Mouse (Mus musculus) limb, embryonic 14.5 days (tissue): ENCODE measurements around the gene Vps33b. TPM values are rescaled to one million over a fixed set of nuclear protein-coding genes. Genes with fewer than 3 reads are reported as not detected.
"Not testable (repeated sequence)": the region's sequence is repeated elsewhere in the genome, so short reads cannot be mapped to it uniquely, and the experiment has no call there.

ENCODE experiments used
- ATAC-seq: fragments of 200-750 bp; cut with Nextera tagmentation; 2 replicates; pipeline ENCODE4 v1.8.0; 2017; ENCODE audit warnings: low read depth, moderate number of reproducible peaks, moderate TSS enrichment; ENCODE audit not compliant: low FRiP score
- DNase-seq: peaks from one replicate; pipeline ENCODE4 v3.0.0-alpha.2; 2015; ENCODE audit warnings: low spot score
- H3K27ac ChIP-seq: fragments of 300-500 bp; sonication (generic); replicated peaks from 2 replicates; pipeline ENCODE4 v1.5.1; 2014; ENCODE audit warnings: low read depth, mild to moderate bottlenecking, low read length, moderate library complexity, mixed read lengths
- H3K27me3 ChIP-seq: fragments of 300-500 bp; sonication (generic); 2 replicates; pipeline ENCODE4 v1.6.1; 2014; ENCODE audit warnings: low read length, mixed read lengths; ENCODE audit not compliant: control insufficient read depth, insufficient read depth
- H3K36me3 ChIP-seq: fragments of 300-500 bp; sonication (generic); 2 replicates; pipeline ENCODE4 v1.6.1; 2014; ENCODE audit warnings: mild to moderate bottlenecking, low read length, moderate library complexity, mixed read lengths; ENCODE audit not compliant: control insufficient read depth, insufficient read depth
- H3K4me1 ChIP-seq: fragments of 300-500 bp; sonication (generic); 2 replicates; pipeline ENCODE4 v1.6.1; 2014; ENCODE audit warnings: antibody characterized with exemption, low read length, mixed read lengths; ENCODE audit not compliant: control insufficient read depth, insufficient read depth
- H3K4me2 ChIP-seq: fragments of 300-500 bp; sonication (generic); replicated peaks from 2 replicates; pipeline ENCODE4 v1.6.1; 2014; ENCODE audit warnings: low read depth, mild to moderate bottlenecking, low read length, moderate library complexity; ENCODE audit not compliant: severe bottlenecking
- H3K4me3 ChIP-seq: fragments of 300-500 bp; sonication (generic); replicated peaks from 2 replicates; pipeline ENCODE4 v1.5.1; 2014; ENCODE audit warnings: low read length
- H3K9ac ChIP-seq: fragments of 300-500 bp; sonication (generic); 2 replicates; pipeline ENCODE4 v1.6.1; 2014; ENCODE audit warnings: mild to moderate bottlenecking, low read depth, low read length, moderate library complexity; ENCODE audit not compliant: severe bottlenecking
- H3K9me3 ChIP-seq: fragments of 300-500 bp; sonication (generic); 2 replicates; pipeline ENCODE4 v1.6.1; 2016; ENCODE audit warnings: low read length; ENCODE audit not compliant: control insufficient read depth
- POLR2A ChIP-seq: fragments of 200-500 bp; IDR thresholded peaks from 2 replicates; pipeline ENCODE4 v1.8.0; 2012; ENCODE audit warnings: inconsistent platforms, mild to moderate bottlenecking, moderate library complexity, borderline replicate concordance; ENCODE audit not compliant: insufficient read depth, insufficient read length; ENCODE audit errors: extremely low read depth
- WGBS: fragments of 180-500 bp; shearing (Covaris S2); extraction: QIAGEN DNeasy Blood & Tissue Kit; methylation state at CpG from one replicate; pipeline ENCODE4 v1.1.7; 2014; 5-methylcytosine and 5-hydroxymethylcytosine counted together
- polyA plus RNA-seq, 2 experiments: library from polyadenylated mRNA; depleted of rRNA in 1 of 2; stranded (reverse) in 1 of 2; unstranded in 1 of 2; fragments of >200 nt; fragmentation: Nextera tagmentation in 1 of 2; extraction: Ambion mirVana in 1 of 2; gene quantifications; 2 replicates each; pipeline versions ENCODE4 v1.2.1 to v1.2.3; 2012 to 2014

The Vps33b gene
- polyA plus RNA-seq, 2 experiments: 8.6 to 17.0 TPM

DNA sequence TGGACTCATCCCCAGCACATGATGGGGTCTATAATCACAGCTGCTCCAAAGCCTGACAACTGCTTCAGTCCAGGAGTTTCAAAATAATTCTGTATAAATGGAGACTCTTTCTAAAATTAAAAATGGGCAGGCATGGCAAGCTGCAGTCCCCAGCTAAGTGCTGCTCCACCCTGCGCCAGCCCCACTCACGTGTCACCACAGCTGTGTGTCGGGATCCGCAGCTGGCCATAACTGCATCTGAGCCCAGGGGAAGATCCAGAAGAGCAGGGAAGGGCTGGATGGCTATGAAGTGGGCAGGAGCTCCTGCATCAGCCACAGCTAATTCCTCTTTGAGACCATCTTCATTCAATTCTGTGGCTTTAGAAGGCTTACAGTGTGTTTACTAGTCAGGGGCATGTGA, 49.2 kb downstream of the Vps33b start:
- Histone ChIP-seq H3K27me3 (no peaks in the 10 kb centered on the region), H3K9ac (no peak overlapping the region), H3K36me3 (peaks cover 50% of the 10 kb centered on the region), H3K4me3 (no peak overlapping the region), H3K27ac (no peak overlapping the region), H3K4me1 (peaks cover 8% of the 10 kb centered on the region), H3K4me2 (no peak overlapping the region), H3K9me3 (no peaks in the 10 kb centered on the region)
- DNase-seq (no peak), ATAC-seq (peak; percentile 38; the same call in 1 of the 2 replicates)
- TF ChIP-seq POLR2A: no peak
- WGBS: 87% methylated on average over 4 of the region's 4 CpGs

DNA sequence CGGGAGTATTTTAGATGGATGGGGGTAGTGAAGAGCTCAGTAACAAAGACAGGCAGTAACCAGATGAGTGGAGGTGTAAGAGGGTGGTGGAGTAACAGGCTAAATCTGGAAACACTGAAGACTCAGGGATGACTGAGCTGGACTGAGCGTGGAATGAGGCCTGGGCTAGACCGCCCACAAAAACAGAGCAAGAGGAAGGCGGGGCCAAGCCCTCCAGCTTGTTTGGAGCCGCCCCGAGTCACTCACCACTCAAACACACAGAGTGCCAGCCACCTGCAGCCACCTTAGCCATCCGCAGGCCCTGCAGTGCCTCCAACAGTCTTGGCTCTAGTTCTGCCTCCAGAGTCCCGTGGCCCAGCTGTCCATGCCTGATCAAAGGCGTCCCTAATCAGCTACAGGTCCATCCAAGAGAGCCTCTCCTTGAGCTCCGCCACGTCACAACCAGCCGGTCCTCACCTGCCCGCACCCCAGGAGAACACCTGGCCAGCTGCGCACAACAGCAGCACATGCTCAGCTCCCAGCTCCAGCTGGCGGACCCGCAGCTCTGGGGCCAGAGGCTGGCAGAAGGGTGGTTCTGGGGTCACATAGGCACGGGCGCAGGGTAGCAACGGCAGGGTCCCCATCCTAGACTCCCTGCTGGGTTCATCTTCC, 50.5 kb downstream of the Vps33b start:
- Histone ChIP-seq H3K4me3 (no peak overlapping the region), H3K36me3 (peaks cover 38% of the 10 kb centered on the region), H3K9ac (no peak overlapping the region), H3K27me3 (no peaks in the 10 kb centered on the region), H3K9me3 (no peaks in the 10 kb centered on the region), H3K4me1 (peaks cover 8% of the 10 kb centered on the region), H3K4me2 (no peak overlapping the region), H3K27ac (no peak overlapping the region)
- DNase-seq (no peak), ATAC-seq (no peak)
- 66% methylated on average over 19 of the region's 19 CpGs for WGBS
- no peak for TF ChIP-seq POLR2A

DNA sequence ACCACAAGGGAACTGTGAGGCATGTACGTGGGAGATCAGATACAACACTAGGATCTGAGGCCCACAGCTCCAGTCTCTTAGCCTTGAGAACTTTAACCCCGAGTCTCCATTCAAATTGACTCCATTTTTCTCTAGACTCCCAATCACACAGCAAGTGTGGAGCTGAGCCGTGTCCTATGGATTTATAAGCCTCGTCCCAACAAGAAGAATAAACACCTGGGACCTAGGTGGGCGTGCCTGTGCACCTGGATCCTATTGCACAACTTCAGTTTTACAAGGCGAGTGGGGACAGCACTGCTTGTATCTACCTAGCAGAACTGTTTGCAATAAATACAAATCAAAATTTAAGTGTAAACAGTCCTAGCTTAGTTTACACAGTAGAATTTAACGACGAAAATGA, 53.9 kb downstream of the Vps33b start:
- WGBS: 13% methylated on average over 8 of the region's 8 CpGs
- ATAC-seq: no peak
- peaks cover 43% of the 10 kb centered on the region for H3K36me3 ChIP-seq

DNA sequence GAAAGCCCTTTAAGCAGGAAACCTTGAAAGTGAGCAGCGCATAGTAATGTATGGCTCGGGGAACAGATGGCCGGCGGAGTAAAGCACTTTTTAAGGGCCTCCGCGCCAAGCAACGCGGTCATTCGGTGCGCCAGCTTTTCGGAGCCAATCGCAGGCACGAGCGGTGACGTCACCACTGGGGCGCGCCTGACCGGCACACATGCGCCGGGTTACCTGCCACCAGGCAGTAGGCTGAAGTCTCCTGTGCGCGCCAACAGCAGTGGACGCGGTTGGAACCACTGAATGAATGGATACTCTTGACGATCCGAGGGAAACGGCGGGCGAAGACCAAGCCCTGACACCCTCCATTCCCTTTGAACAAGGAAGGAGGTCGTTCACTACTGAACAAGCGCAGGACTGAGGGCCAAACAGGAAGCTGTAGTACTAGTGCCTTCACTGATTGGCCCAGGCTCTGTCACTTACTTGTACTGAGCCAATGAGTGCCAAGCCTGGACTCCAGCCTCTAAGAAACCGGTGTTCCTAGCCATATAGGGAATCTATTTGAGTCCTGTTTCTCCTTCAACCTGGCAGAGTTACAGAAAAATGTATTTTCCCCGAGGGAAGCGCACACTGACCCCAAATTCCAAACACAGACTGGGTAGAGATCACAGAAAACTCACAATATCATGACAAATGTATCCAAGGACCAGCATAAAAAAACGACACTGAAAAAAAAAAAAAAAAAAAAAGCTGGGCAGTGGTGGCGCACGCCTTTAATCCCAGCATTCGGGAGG, 54.8 kb downstream of the Vps33b start, which contains the start of gene Rccd1:
Gene Rccd1, minus strand, starts transcription at position 412 of the 773 bp plus-strand sequence.
- Histone ChIP-seq H3K36me3 (peaks cover 47% of the 10 kb centered on the region), H3K4me2 (peak within 1 kb of the TSS; percentile 89), H3K4me3 (peak within 1 kb of the TSS; percentile 63), H3K27ac (peak within 1 kb of the TSS; percentile 70), H3K9me3 (no peaks in the 10 kb centered on the region), H3K27me3 (no peaks in the 10 kb centered on the region), H3K4me1 (peaks cover 8% of the 10 kb centered on the region), H3K9ac (peak within 1 kb of the TSS; percentile 57)
- peak; percentile 65; the same call in 1 of the 2 replicates for TF ChIP-seq POLR2A
- DNase-seq (peak; percentile 99), ATAC-seq (peak; percentile 100)
- 2% methylated on average over 38 of the region's 38 CpGs for WGBS

More for the DNA sequence above, 53.9 kb downstream of the Vps33b start:
- Histone ChIP-seq H3K9ac (peak overlapping the region; percentile 57), H3K4me1 (peaks cover 8% of the 10 kb centered on the region), H3K4me2 (peak overlapping the region; percentile 89), H3K9me3 (no peaks in the 10 kb centered on the region), H3K27me3 (no peaks in the 10 kb centered on the region), H3K4me3 (peak overlapping the region; percentile 63), H3K27ac (peak overlapping the region; percentile 70)
- TF ChIP-seq POLR2A: no peak
- DNase-seq: no peak

DNA sequence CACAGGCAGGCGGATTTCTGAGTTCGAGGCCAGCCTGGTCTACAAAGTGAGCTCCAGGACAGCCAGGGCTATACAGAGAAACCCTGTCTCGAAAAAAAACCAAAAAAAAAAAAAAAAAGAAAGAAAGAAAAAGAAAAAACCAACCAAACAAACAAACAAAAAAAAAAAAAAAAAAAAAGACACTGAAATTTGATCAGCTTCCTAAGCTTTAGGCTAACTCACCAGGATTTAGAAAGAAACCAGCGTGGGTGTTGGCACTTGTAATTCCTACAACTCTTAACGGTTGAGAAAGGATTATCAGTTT, 55.3 kb downstream of the Vps33b start:
- Histone ChIP-seq H3K36me3 (peaks cover 53% of the 10 kb centered on the region), H3K4me2 (peak overlapping the region; percentile 89; the same call in 1 of the 2 replicates), H3K4me3 (peak overlapping the region; percentile 63; the same call in 1 of the 2 replicates)
- DNase-seq, ATAC-seq, H3K27ac ChIP-seq, H3K9ac ChIP-seq, H3K27me3 ChIP-seq, H3K9me3 ChIP-seq, H3K4me1 ChIP-seq: not testable (repeated sequence)
- 37% methylated on average over 4 of the region's 5 CpGs for WGBS
